Mouse (Mus musculus): ENCODE data around the gene Agtrap. TPM values are rescaled to one million over a fixed set of nuclear protein-coding genes. Genes with fewer than 3 reads are reported as not detected.
A peak's percentile ranks its signal among the peaks of the same experiment; 100 is the strongest.
"Not testable (repeated sequence)": the region's sequence is repeated elsewhere in the genome, so short reads cannot be mapped to it uniquely, and the experiment has no call there.

Gene Agtrap
- polyA plus RNA-seq, 1 experiment from 2014 or later, result 14.2 TPM

- not testable (repeated sequence) for H3K27ac ChIP-seq (replicated peaks); H3K27me3 ChIP-seq; H3K4me2 ChIP-seq (replicated peaks); H3K9ac ChIP-seq; H3K4me3 ChIP-seq (replicated peaks); ATAC-seq (ENCODE audit: insufficient number of reproducible peaks, low FRiP score, low TSS enrichment, low read depth); H3K9me3 ChIP-seq (replicated peaks)
- Histone ChIP-seq H3K4me1 (peaks cover 41% of the 10 kb centered on the region), H3K36me3 (peaks cover 28% of the 10 kb centered on the region)
- 89% methylated on average over 6 of the region's 8 CpGs for WGBS
Observed at GRCm38 (mm10) chr4:148043327-148043726, 44.5 kb downstream of the Agtrap start.

GRCm38 (mm10) chr4:148041611-148042191, 46.1 kb downstream of the Agtrap start:
- Histone ChIP-seq H3K9me3 (replicated peaks) (no peaks in the 10 kb centered on the region), H3K4me2 (replicated peaks) (peak overlapping the region; percentile 82), H3K27me3 (no peaks in the 10 kb centered on the region), H3K27ac (replicated peaks) (peak overlapping the region; percentile 88), H3K4me3 (replicated peaks) (peak overlapping the region; percentile 84), H3K4me1 (peaks cover 47% of the 10 kb centered on the region), H3K36me3 (peaks cover 20% of the 10 kb centered on the region), H3K9ac (peak overlapping the region; percentile 12)
- no peak for ATAC-seq (ENCODE audit: insufficient number of reproducible peaks, low FRiP score, low TSS enrichment, low read depth)
- 4% methylated on average over 16 of the region's 16 CpGs for WGBS

- Histone ChIP-seq H3K4me2 (replicated peaks) (peak overlapping the region; percentile 82), H3K9me3 (replicated peaks) (no peaks in the 10 kb centered on the region), H3K27ac (replicated peaks) (peak overlapping the region; percentile 88), H3K4me3 (replicated peaks) (peak overlapping the region; percentile 84), H3K4me1 (peaks cover 47% of the 10 kb centered on the region), H3K27me3 (no peaks in the 10 kb centered on the region), H3K36me3 (peaks cover 20% of the 10 kb centered on the region), H3K9ac (peak overlapping the region; percentile 12)
- WGBS, result under 1% methylated on average over 19 of the region's 19 CpGs
- ATAC-seq (ENCODE audit: insufficient number of reproducible peaks, low FRiP score, low TSS enrichment, low read depth), result peak; percentile 39; the same call in 1 of the 2 replicates
Observed at GRCm38 (mm10) chr4:148040933-148041610, 46.8 kb downstream of the Agtrap start.

- H3K36me3 ChIP-seq, result peaks cover 20% of the 10 kb centered on the region
- H3K4me3 ChIP-seq (replicated peaks), result peak overlapping the region; percentile 84
- H3K27ac ChIP-seq (replicated peaks), result peak overlapping the region; percentile 88
- no peaks in the 10 kb centered on the region for H3K27me3 ChIP-seq
- H3K4me1 ChIP-seq, result peaks cover 47% of the 10 kb centered on the region
- no peak for ATAC-seq (ENCODE audit: insufficient number of reproducible peaks, low FRiP score, low TSS enrichment, low read depth)
- H3K4me2 ChIP-seq (replicated peaks), result peak overlapping the region; percentile 82
- WGBS, result 62% methylated on average over 15 of the region's 15 CpGs
- H3K9me3 ChIP-seq (replicated peaks), result no peaks in the 10 kb centered on the region
- no peak overlapping the region for H3K9ac ChIP-seq
Observed at GRCm38 (mm10) chr4:148040029-148040830, 47.6 kb downstream of the Agtrap start.

- WGBS, result 19% methylated on average over 19 of the region's 19 CpGs
- Histone ChIP-seq H3K4me2 (replicated peaks) (peak overlapping the region; percentile 82), H3K9ac (peak overlapping the region; percentile 52), H3K36me3 (peaks cover 17% of the 10 kb centered on the region), H3K27me3 (no peaks in the 10 kb centered on the region), H3K4me1 (peaks cover 47% of the 10 kb centered on the region), H3K9me3 (replicated peaks) (no peaks in the 10 kb centered on the region), H3K27ac (replicated peaks) (peak overlapping the region; percentile 88), H3K4me3 (replicated peaks) (peak overlapping the region; percentile 84)
- no peak for ATAC-seq (ENCODE audit: insufficient number of reproducible peaks, low FRiP score, low TSS enrichment, low read depth)
Observed at GRCm38 (mm10) chr4:148039254-148040028, 48.4 kb downstream of the Agtrap start.

GRCm38 (mm10) chr4:148038600-148039253, 49.1 kb downstream of the Agtrap start, which contains the start of the genes Clcn6 and Mthfr:
Gene Clcn6 (minus strand): TSS chr4:148038821.
Gene Mthfr (plus strand): TSS chr4:148039077.
- Histone ChIP-seq H3K4me1 (peaks cover 47% of the 10 kb centered on the region), H3K27ac (replicated peaks) (peak within 1 kb of the TSS; percentile 88), H3K27me3 (no peaks in the 10 kb centered on the region), H3K4me2 (replicated peaks) (peak within 1 kb of the TSS; percentile 82), H3K9ac (peak within 1 kb of the TSS; percentile 60), H3K4me3 (replicated peaks) (peak within 1 kb of the TSS; percentile 84), H3K36me3 (peaks cover 12% of the 10 kb centered on the region; the same call in 1 of the 2 replicates), H3K9me3 (replicated peaks) (no peaks in the 10 kb centered on the region)
- WGBS, result under 1% methylated on average over 54 of the region's 54 CpGs
- peak; percentile 95 for ATAC-seq (ENCODE audit: insufficient number of reproducible peaks, low FRiP score, low TSS enrichment, low read depth)

GRCm38 (mm10) chr4:148038079-148038599, 49.7 kb downstream of the Agtrap start:
- Histone ChIP-seq H3K4me2 (replicated peaks) (peak overlapping the region; percentile 82), H3K36me3 (peaks cover 11% of the 10 kb centered on the region; the same call in 1 of the 2 replicates), H3K4me3 (replicated peaks) (peak overlapping the region; percentile 84), H3K4me1 (peaks cover 45% of the 10 kb centered on the region), H3K27ac (replicated peaks) (peak overlapping the region; percentile 86), H3K9me3 (replicated peaks) (no peaks in the 10 kb centered on the region), H3K9ac (peak overlapping the region; percentile 60), H3K27me3 (no peaks in the 10 kb centered on the region)
- WGBS, result 7% methylated on average over 26 of the region's 26 CpGs
- 0 out of 2 replicates have a peak, but pooled peaks have one; percentile 0 for ATAC-seq (ENCODE audit: insufficient number of reproducible peaks, low FRiP score, low TSS enrichment, low read depth)

GRCm38 (mm10) chr4:148035440-148035839, 52.4 kb downstream of the Agtrap start:
- 87% methylated on average over 3 of the region's 3 CpGs for WGBS
- peaks cover 20% of the 10 kb centered on the region for H3K4me1 ChIP-seq
- peaks cover 11% of the 10 kb centered on the region; the same call in 1 of the 2 replicates for H3K36me3 ChIP-seq

GRCm38 (mm10) chr4:148033858-148034410, 53.9 kb downstream of the Agtrap start:
- Histone ChIP-seq H3K36me3 (peaks cover 17% of the 10 kb centered on the region), H3K27ac (replicated peaks) (no peak overlapping the region), H3K4me3 (replicated peaks) (no peak overlapping the region), H3K4me2 (replicated peaks) (no peak overlapping the region), H3K27me3 (no peaks in the 10 kb centered on the region), H3K9me3 (replicated peaks) (no peaks in the 10 kb centered on the region), H3K4me1 (peaks cover 6% of the 10 kb centered on the region), H3K9ac (no peak overlapping the region)
- no peak for ATAC-seq (ENCODE audit: insufficient number of reproducible peaks, low FRiP score, low TSS enrichment, low read depth)
- WGBS, result 79% methylated on average over 7 of the region's 7 CpGs

More at GRCm38 (mm10) chr4:148035440-148035839, 52.4 kb downstream of the Agtrap start:
- H3K4me2 ChIP-seq (replicated peaks), result no peak overlapping the region
- ATAC-seq (ENCODE audit: insufficient number of reproducible peaks, low FRiP score, low TSS enrichment, low read depth), result no peak
- no peaks in the 10 kb centered on the region for H3K9me3 ChIP-seq (replicated peaks)
- H3K27me3 ChIP-seq, result no peaks in the 10 kb centered on the region
- H3K27ac ChIP-seq (replicated peaks), result no peak overlapping the region
- no peak overlapping the region for H3K9ac ChIP-seq
- no peak overlapping the region for H3K4me3 ChIP-seq (replicated peaks)

GRCm38 (mm10) chr4:148030506-148030905, 57.3 kb downstream of the Agtrap start:
- H3K36me3 ChIP-seq, result peaks cover 43% of the 10 kb centered on the region
- no peak overlapping the region for H3K4me2 ChIP-seq (replicated peaks)
- no peak for ATAC-seq (ENCODE audit: insufficient number of reproducible peaks, low FRiP score, low TSS enrichment, low read depth)
- no peak overlapping the region for H3K4me3 ChIP-seq (replicated peaks)
- no peak overlapping the region for H3K9ac ChIP-seq
- H3K4me1 ChIP-seq, result no peaks in the 10 kb centered on the region
- H3K27me3 ChIP-seq, result no peaks in the 10 kb centered on the region
- H3K27ac ChIP-seq (replicated peaks), result no peak overlapping the region
- 72% methylated on average over 5 of the region's 5 CpGs for WGBS
- H3K9me3 ChIP-seq (replicated peaks), result no peaks in the 10 kb centered on the region
